Mouse (Mus musculus) mouse embryonic stem cell (cell line): Measurements from ENCODE around the gene Ceacam13.
"Not testable (repeated sequence)": the region's sequence is repeated elsewhere in the genome, so short reads cannot be mapped to it uniquely, and the experiment has no call there.

ENCODE experiments used
- in situ Hi-C, 2 experiments: fragments of 300-500 bp; cut with MboI; formaldehyde crosslinking; loops; 1 replicate in 1 of 2; 3 replicates in 1 of 2; pipeline ENCODE4 v1.14.3; 2019 to 2020; ENCODE audit warnings: low sequenced_read_pairs in 2 of 2, low pct_unique_long_range_greater_than_20kb in 1 of 2, mixed read lengths in 1 of 2; ENCODE audit not compliant: unreplicated experiment in 1 of 2

Gene Ceacam13

GRCm38 (mm10) chr7:18009589-18009988 is at the start of gene Ceacam13:
Gene Ceacam13, plus strand, starts transcription at chr7:18009889.
- in situ Hi-C loops, result no loop called here

- in situ Hi-C loops, result no loop called here
Observed at GRCm38 (mm10) chr7:17971824-17972223, 37.9 kb upstream of the Ceacam13 start, which contains the start of gene Ceacam11. Gene Ceacam11, plus strand, starts transcription at chr7:17972124.

- in situ Hi-C loops, result not testable (repeated sequence)
Observed at GRCm38 (mm10) chr7:18001131-18001530, 8.6 kb upstream of the Ceacam13 start.

GRCm38 (mm10) chr7:18065629-18066028 is 55.9 kb downstream of the Ceacam13 start, which contains the start of gene Ceacam12:
Gene Ceacam12, plus strand, starts transcription at chr7:18065929.
- in situ Hi-C loops, result loop anchor here in 1 of 2 experiments (25.0 kb wide), 1 partner anchor 978 kb away; no protein-coding TSS in a partner anchor
